Mouse (Mus musculus): Measurements from ENCODE around the gene Slc6a6.

The Slc6a6 gene

GRCm38 (mm10) chr6:91683602-91684473, at the start of gene Slc6a6:
Gene Slc6a6, plus strand, starts transcription at chr6:91684053.
- DNase-seq (ENCODE audit: extremely low spot score) = peak; percentile 98

GRCm38 (mm10) chr6:91634417-91634816, 49.4 kb upstream of the Slc6a6 start:
- DNase-seq (ENCODE audit: extremely low spot score) = no peak

- no peak for DNase-seq (ENCODE audit: extremely low spot score)
These were observed 49.0 kb upstream of the Slc6a6 start for GRCm38 (mm10) chr6:91634876-91635275.

GRCm38 (mm10) chr6:91638204-91638995, 45.5 kb upstream of the Slc6a6 start:
- DNase-seq (ENCODE audit: extremely low spot score) = peak; percentile 36

GRCm38 (mm10) chr6:91643011-91643410, 40.8 kb upstream of the Slc6a6 start:
- DNase-seq (ENCODE audit: extremely low spot score) = no peak

- no peak for DNase-seq (ENCODE audit: extremely low spot score)
These were observed 40.4 kb upstream of the Slc6a6 start for GRCm38 (mm10) chr6:91643416-91643921.

GRCm38 (mm10) chr6:91646019-91646418, 37.8 kb upstream of the Slc6a6 start:
- DNase-seq (ENCODE audit: extremely low spot score) = no peak

GRCm38 (mm10) chr6:91646822-91647221, 37.0 kb upstream of the Slc6a6 start:
- DNase-seq (ENCODE audit: extremely low spot score) = no peak

- DNase-seq (ENCODE audit: extremely low spot score) = no peak
These were observed 36.5 kb upstream of the Slc6a6 start for GRCm38 (mm10) chr6:91647385-91647791.

- DNase-seq (ENCODE audit: extremely low spot score) = no peak
These were observed 33.6 kb upstream of the Slc6a6 start for GRCm38 (mm10) chr6:91650255-91650654.

GRCm38 (mm10) chr6:91652296-91652695, 31.6 kb upstream of the Slc6a6 start:
- no peak for DNase-seq (ENCODE audit: extremely low spot score)

GRCm38 (mm10) chr6:91655244-91655643, 28.6 kb upstream of the Slc6a6 start:
- peak; percentile 24 for DNase-seq (ENCODE audit: extremely low spot score)

GRCm38 (mm10) chr6:91655874-91656433, 27.9 kb upstream of the Slc6a6 start:
- no peak for DNase-seq (ENCODE audit: extremely low spot score)

- DNase-seq (ENCODE audit: extremely low spot score) = no peak
These were observed 25.6 kb upstream of the Slc6a6 start for GRCm38 (mm10) chr6:91658288-91658687.

- no peak for DNase-seq (ENCODE audit: extremely low spot score)
These were observed 23.9 kb upstream of the Slc6a6 start for GRCm38 (mm10) chr6:91659841-91660509.

GRCm38 (mm10) chr6:91662301-91662700, 21.6 kb upstream of the Slc6a6 start:
- no peak for DNase-seq (ENCODE audit: extremely low spot score)

- DNase-seq (ENCODE audit: extremely low spot score) = no peak
These were observed 20.2 kb upstream of the Slc6a6 start for GRCm38 (mm10) chr6:91663616-91664015.

- DNase-seq (ENCODE audit: extremely low spot score) = no peak
These were observed 18.6 kb upstream of the Slc6a6 start for GRCm38 (mm10) chr6:91665267-91665666.

GRCm38 (mm10) chr6:91665990-91666700, 17.7 kb upstream of the Slc6a6 start:
- no peak for DNase-seq (ENCODE audit: extremely low spot score)

- DNase-seq (ENCODE audit: extremely low spot score) = no peak
These were observed 16.7 kb upstream of the Slc6a6 start for GRCm38 (mm10) chr6:91667141-91667540.

GRCm38 (mm10) chr6:91668276-91668675, 15.6 kb upstream of the Slc6a6 start:
- DNase-seq (ENCODE audit: extremely low spot score) = no peak

Data from embryo, embryonic 9.5 days (tissue).